Mouse (Mus musculus): ENCODE results near the gene Fcrl5. TPM values are rescaled to one million over a fixed set of nuclear protein-coding genes. Genes with fewer than 3 reads are reported as not detected.

The Fcrl5 gene
- polyA plus RNA-seq (2015; fragmentation: Nextera tagmentation; extraction: Ambion mirVana) = not detected in 2 replicates

GRCm38 (mm10) chr3:87435479-87435878, at the start of gene Fcrl5:
Gene Fcrl5 (plus strand): TSS chr3:87435773.

GRCm38 (mm10) chr3:87525043-87525836, 89.7 kb downstream of the Fcrl5 start, which contains the start of gene Etv3:
Gene Etv3 (plus strand): TSS chr3:87525407.

Other genes with a start within 250 kb of the Fcrl5 start
- 18.0 and 19.2 TPM in 2 replicates for gene Fcrls, start 172.0 kb upstream of the Fcrl5 start, polyA plus RNA-seq (2015; fragmentation: Nextera tagmentation; extraction: Ambion mirVana)
- gene Cd5l, start 77.9 kb upstream of the Fcrl5 start, polyA plus RNA-seq (2015; fragmentation: Nextera tagmentation; extraction: Ambion mirVana) = 0.23 TPM in 1 of 2 replicates, not detected in the other
- gene Fcrl1, start 59.4 kb upstream of the Fcrl5 start, polyA plus RNA-seq (2015; fragmentation: Nextera tagmentation; extraction: Ambion mirVana) = 0.22 TPM in 1 of 2 replicates, not detected in the other
- gene Etv3, start 89.6 kb downstream of the Fcrl5 start, polyA plus RNA-seq (2015; fragmentation: Nextera tagmentation; extraction: Ambion mirVana) = 6.9 and 8.0 TPM in 2 replicates
- 16.2 and 19.8 TPM in 2 replicates for gene Arhgef11, start 181.8 kb downstream of the Fcrl5 start, polyA plus RNA-seq (2015; fragmentation: Nextera tagmentation; extraction: Ambion mirVana)